Mouse (Mus musculus) brain, embryonic 14.5 days (tissue): ENCODE measurements around the gene Map3k12.

Experiments used
- CTCF ChIP-seq: fragments of 200-500 bp; IDR thresholded peaks from 2 replicates; pipeline ENCODE4 v1.5.1; 2012; ENCODE audit warnings: inconsistent platforms, mild to moderate bottlenecking, moderate library complexity, borderline replicate concordance; ENCODE audit not compliant: insufficient read depth, insufficient read length; ENCODE audit errors: extremely low read depth
- POLR2A ChIP-seq: fragments of 200-500 bp; IDR thresholded peaks from 2 replicates; pipeline ENCODE4 v1.6.1; 2012; ENCODE audit warnings: mild to moderate bottlenecking, inconsistent platforms, borderline replicate concordance; ENCODE audit not compliant: poor library complexity, insufficient read depth, insufficient read length, severe bottlenecking; ENCODE audit errors: extremely low read depth

GRCm38 (mm10) chr15:102511285-102511833 is 5.5 kb downstream of the Map3k12 start:
- no peak for TF ChIP-seq POLR2A
- TF ChIP-seq CTCF, result no peak
